ENCODE assay signal across 28 mouse cellular contexts in the genomic region with DNA sequence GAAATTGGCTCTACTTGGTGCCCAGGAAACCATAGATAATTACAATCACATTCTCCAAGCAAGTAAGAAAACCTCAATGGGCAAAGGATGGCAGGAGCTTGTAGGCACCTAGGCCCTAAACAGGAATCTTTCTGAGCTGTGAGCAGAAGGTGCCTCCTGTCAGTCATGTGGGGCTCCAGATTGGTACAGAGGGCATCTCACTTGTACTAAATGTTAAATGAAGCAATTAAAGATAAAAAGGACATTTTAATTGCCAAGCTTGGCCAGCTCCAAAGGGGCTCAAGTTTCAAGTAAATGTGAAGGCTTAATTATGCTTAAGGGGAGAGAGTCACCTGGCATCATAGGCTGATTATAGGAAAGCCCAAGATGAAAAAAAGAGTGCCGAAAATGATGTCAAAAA.
"Had no signal": no experiment of that assay in that cellular context is flagged by ENCODE, and none has a peak within 500 bp of the region (broad histone marks: within the 10 kb centered on the region; RNA-seq: fewer than 3 reads in every experiment).

No protein-coding gene starts in this region.

- H3K4me1 ChIP-seq: embryonic facial prominence, embryonic 12.5 days; embryonic facial prominence, embryonic 13.5 days; embryonic facial prominence, embryonic 15.5 days had no signal

- H3K27me3 ChIP-seq: embryonic facial prominence, embryonic 12.5 days; embryonic facial prominence, embryonic 13.5 days; embryonic facial prominence, embryonic 15.5 days; forebrain, embryonic 12.5 days; forebrain, embryonic 15.5 days; heart, embryonic 12.5 days; heart, embryonic 13.5 days had no signal

- H3K9me3 ChIP-seq: embryonic facial prominence, embryonic 12.5 days; embryonic facial prominence, embryonic 15.5 days; forebrain, embryonic 12.5 days; forebrain, embryonic 15.5 days; heart, embryonic 10.5 days had no signal

- H3K27ac ChIP-seq: embryonic facial prominence, embryonic 12.5 days; embryonic facial prominence, embryonic 13.5 days; embryonic facial prominence, embryonic 15.5 days; forebrain, embryonic 12.5 days; forebrain, embryonic 15.5 days; gastrocnemius, adult 2 months; heart, adult 2 months; heart, embryonic 10.5 days; heart, embryonic 13.5 days had no signal

- H3K36me3 ChIP-seq: embryonic facial prominence, embryonic 12.5 days; embryonic facial prominence, embryonic 13.5 days; embryonic facial prominence, embryonic 15.5 days; forebrain, embryonic 12.5 days; forebrain, embryonic 15.5 days; heart, embryonic 10.5 days; heart, embryonic 12.5 days; heart, embryonic 13.5 days had no signal

- H3K4me2 ChIP-seq: embryonic facial prominence, embryonic 12.5 days; embryonic facial prominence, embryonic 13.5 days; embryonic facial prominence, embryonic 15.5 days; forebrain, embryonic 12.5 days; forebrain, embryonic 15.5 days; heart, embryonic 11.5 days; heart, embryonic 12.5 days; heart, embryonic 13.5 days had no signal

- DNase-seq: cerebellum, adult 8-10 months; cerebellum, adult 9-10 months; cerebellum, adult 9-11 months; cerebellum, postnatal 10 days; cerebellum, postnatal 14 days; cerebellum, postnatal 25 days; cerebellum, postnatal 36 days; embryo, embryonic 11 days; forebrain, postnatal 0 days; gastrocnemius, adult 2 months; gastrocnemius, postnatal 10 days; gastrocnemius, postnatal 14 days; gastrocnemius, postnatal 25 days; gastrocnemius, postnatal 36 days; heart, adult 11 months; heart, adult 18-20 months; heart, adult 2 months had no signal

- H3K9ac ChIP-seq: embryonic facial prominence, embryonic 12.5 days; embryonic facial prominence, embryonic 13.5 days; embryonic facial prominence, embryonic 15.5 days; forebrain, embryonic 12.5 days; forebrain, embryonic 15.5 days; forebrain, postnatal 0 days; heart, embryonic 12.5 days; heart, embryonic 13.5 days had no signal

- H3K4me3 ChIP-seq: embryonic facial prominence, embryonic 12.5 days; embryonic facial prominence, embryonic 13.5 days; embryonic facial prominence, embryonic 15.5 days; erythroblast, embryonic 14.5 days; forebrain, embryonic 12.5 days; forebrain, embryonic 15.5 days; gastrocnemius, adult 2 months; heart, adult 2 months; heart, embryonic 10.5 days; heart, embryonic 12.5 days; heart, embryonic 13.5 days had no signal

- ATAC-seq: forebrain, embryonic 15.5 days; forebrain, embryonic 16.5 days; forebrain, postnatal 0 days had no signal
